Mouse (Mus musculus): ENCODE results near the gene Kpna3.
"Not testable (repeated sequence)": the region's sequence is repeated elsewhere in the genome, so short reads cannot be mapped to it uniquely, and the experiment has no call there.

Gene Kpna3

DNA sequence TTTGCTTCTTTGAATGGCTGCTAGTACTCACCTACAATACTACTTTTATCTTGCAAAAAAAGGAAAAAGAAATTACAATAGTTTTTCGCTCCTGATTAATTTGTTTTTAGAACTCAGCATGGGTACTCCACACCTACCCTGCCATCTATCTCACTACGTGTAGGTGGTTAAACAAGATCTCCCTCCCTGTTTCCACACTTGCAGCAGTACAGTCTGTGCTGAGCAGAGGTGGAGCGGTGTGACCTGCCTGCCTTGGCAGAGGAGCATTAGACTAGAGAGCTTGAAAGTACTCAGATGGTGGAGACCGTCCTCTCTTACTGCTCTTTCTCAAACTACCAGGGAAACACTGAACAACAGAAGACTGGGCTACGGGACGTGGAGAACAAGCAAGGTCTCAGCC lies 44.9 kb downstream of the Kpna3 start:
- DNase-seq (ENCODE audit: low read depth, low spot score) = no peak

DNA sequence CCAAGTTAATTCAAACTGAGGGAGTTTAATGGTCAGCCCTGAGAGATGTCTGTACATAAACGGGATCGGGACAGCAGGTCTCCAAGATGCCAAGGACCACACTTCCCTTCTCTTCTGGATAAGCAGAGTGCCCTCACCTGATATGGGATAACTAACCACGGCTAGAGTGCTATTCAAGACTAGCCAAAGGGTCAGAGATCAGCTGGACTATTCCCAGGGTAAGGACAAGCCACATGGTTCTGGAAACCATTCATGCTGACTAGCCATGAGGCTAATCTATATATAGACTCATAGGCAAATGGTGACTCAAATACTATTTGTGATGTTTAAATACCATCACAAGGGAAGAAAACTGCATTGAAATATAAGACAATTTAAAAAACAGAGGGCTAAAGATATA lies 49.1 kb downstream of the Kpna3 start:
- no peak for DNase-seq (ENCODE audit: low read depth, low spot score)

DNA sequence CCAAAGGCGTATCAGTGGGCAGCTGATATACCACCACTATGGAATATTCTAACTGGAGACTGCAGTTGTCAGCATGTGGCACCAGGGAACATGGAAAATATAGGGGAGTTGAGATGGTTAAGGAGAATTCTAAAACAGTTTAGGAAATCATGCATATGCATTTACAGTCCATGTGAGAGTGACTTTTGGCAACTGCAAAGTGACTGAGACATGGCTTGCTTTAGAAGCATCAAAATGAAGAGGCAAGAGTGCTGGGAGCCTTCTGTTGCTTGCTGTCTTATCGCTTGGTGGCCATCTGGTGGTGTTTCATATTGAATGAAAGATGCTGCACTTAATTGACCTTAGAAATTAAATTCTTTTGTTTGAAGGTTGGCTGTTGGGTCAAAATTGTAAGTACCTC lies 72.4 kb downstream of the Kpna3 start:
- peak; percentile 28 for DNase-seq (ENCODE audit: low read depth, low spot score)

DNA sequence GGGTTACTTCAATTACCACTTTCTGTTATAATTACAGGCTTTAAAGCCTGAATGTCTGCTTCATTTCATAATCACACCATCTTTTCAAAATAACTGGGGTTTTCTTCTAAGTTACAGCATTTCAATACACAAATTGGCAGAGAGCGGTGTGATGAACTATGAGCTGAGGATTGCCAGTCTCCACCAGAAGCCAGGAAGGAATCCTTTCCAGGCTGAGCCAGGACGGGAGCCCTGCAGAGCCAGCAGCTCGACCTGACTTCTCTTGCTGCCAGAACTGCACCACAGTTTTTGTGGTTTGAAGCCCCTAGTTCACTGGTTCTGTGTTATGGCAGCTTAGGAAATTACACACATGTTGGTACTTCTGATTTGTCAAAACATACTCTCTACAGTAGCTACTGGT lies 75.0 kb downstream of the Kpna3 start:
- DNase-seq (ENCODE audit: low read depth, low spot score) = no peak

DNA sequence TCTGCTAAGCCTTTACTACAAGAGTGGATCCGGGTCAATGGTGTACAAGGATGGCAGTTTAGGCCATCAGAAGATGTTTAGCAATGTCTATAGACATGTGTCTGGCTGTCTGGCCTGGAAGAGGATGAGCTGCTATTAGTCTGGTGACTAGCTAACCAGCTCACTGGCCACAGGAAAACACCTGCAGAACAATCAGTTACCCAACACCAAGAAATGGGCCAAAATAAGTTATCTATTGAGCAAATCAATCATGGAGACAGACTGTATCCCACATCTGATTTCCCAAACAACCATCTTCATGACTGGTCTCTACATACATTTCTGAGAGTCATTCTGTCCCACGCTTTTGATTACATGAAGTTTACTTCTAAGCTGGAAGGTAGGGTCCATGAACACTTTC lies 75.9 kb downstream of the Kpna3 start:
- no peak for DNase-seq (ENCODE audit: low read depth, low spot score)

DNA sequence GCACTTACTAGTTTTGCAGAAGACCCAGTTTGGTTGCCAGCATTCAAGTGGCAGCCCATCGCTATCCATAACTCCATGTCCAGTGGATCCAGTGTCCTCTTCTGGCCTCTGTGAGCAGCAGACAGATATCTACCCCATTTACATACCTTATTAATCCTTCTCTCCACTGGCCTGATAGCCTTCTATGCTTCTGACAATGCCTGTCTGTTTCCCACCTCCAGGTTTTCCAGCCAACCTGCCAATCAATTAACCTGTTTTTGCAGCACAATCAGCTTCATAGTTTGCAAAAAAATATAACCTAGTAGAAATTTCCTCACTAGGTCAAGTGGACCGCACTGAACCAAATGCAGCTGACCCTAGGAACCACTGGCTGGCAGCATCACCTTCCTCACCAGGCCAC lies 77.4 kb downstream of the Kpna3 start:
- DNase-seq (ENCODE audit: low read depth, low spot score) = no peak

DNA sequence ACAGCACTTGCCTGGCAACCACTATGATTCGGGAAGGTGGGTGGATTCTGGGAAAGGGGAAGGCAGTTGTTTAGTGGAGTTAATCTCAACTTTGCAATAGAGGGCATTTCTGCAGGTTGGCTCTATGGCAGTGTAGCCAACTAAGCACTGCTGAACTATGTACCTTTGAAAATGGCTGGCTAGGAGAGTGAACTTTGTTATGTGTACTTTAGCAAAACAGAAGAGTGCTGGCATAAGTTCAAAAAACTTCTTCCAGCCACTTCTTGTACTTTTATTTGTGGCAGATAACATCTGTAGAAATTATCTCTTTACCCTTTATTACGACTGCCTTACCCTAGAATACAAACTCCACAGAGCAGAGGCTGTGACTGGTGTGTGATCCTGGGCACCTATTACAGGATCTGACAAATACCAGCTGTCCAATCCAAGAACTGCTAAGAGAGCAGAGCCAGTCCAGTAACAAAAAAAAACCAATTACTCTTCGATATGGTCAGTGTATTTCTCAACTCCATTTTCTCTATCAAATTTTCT lies 78.6 kb downstream of the Kpna3 start:
- no peak for DNase-seq (ENCODE audit: low read depth, low spot score)

DNA sequence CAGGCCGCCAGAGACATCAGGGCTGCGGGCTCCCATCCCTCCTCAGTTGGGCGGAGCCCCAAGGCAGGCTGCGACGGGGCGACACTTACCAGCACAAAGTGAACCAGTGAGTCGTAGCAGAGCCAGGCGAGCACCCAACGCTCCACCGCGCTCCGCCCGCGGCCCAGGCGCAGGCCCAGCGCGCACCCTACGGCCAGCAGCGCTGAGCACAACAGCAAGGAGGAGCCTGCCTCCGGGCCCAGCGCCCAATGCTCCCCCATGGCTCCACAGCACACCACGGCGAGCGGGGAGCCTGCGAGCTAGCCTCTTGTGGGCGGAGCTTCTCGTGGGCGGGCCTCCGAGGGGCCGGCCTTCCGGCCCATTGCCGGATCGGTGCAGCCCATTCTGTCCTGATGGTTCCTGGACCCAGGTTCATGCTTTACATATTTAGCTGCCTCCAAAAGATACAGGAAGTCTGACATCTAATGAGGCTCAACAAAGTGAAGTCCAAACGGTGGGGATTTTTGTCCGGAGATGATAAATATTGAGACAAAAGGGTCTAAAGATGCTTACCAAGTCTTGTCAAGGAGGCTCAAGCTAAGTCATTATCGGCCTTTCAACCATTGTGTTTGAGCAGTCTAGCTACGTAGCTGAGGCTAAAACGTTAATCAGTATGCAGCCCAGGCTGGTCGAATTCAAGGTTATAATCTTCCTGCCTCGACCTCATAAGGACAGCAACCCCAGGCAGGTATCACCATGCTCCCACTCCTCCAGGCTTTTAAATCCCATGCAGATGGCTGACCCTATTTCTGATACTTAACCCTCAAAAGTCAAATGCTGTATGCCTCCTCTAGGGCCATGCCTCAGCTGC lies 79.3 kb downstream of the Kpna3 start, which contains the start of gene Ebpl:
Ebpl (minus strand) TSS at position 309 of the 850 bp plus-strand sequence.
- peak; percentile 62 for DNase-seq (ENCODE audit: low read depth, low spot score)

DNA sequence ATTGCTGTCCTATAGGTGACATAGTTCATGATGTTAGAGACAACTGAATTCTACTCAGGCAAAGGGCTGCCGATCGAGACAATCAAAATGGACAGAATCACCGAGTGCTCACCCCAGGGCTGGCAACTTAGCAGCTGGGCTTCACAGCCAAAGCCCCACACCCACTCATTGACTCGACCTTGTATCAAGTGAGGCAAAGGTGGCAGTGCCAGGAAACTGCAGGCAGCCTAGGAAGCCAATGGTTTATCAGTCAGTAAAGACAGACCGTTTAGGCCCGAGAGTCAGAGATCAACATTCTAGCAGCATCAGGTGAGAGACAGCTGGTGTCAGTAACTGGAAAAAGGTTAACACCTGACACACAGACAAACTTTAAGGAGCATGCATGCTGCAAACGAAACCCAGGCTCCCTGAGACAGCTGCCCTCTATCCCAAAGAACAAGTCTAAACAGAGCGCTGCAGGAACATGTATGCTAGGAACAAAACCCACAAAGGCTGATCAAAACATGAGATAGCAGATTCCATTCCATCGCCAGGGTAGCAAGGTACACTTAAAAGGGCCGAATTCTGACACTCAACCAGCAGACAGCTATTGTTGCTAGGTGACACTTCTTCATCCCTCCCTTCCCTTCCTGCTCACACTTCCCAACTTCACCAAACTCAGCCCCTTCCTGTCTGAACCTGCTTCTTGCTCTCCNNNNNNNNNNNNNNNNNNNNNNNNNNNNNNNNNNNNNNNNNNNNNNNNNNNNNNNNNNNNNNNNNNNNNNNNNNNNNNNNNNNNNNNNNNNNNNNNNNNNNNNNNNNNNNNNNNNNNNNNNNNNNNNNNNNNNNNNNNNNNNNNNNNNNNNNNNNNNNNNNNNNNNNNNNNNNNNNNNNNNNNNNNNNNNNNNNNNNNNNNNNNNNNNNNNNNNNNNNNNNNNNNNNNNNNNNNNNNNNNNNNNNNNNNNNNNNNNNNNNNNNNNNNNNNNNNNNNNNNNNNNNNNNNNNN lies 85.1 kb downstream of the Kpna3 start:
- DNase-seq (ENCODE audit: low read depth, low spot score) = no peak

DNA sequence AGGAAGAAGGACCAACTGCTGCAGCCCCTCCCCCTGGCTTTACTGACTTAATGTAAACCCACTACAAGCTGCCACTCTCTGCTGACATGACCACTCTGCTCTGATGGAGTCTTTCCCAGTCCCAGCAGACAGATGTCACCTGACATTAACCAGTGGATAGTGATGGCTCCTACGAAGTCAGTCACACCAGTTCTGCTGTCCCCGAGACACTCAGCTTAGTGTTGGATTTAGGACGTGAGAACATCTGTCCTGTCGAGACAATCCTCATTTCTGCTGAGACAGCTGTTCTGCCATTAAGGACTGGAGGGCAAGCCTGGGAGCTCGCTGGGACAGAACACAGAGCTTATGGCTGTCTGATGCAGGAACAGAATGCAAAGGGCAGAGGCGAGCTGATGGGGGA lies 88.9 kb downstream of the Kpna3 start:
- DNase-seq (ENCODE audit: low read depth, low spot score) = no peak

DNA sequence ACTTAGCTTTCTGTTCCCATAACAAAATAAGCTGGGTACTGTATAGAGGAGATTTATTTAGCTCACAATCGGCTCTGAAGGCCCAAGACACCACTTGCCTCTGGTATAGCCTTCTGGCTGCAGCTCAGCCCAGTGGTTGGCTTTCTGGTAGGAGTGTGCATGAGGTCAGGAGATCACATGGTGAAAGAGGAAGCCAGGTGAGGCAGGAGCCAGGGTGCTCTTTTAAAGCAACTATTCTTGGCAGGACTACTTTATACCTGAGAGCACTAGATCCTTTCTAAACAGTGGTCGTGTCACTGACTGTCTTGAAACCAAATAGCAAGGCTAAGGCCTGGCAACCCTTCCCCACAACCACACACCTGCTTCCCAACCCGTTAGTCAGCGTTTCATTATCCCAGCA lies 89.8 kb downstream of the Kpna3 start:
- DNase-seq (ENCODE audit: low read depth, low spot score) = no peak

DNA sequence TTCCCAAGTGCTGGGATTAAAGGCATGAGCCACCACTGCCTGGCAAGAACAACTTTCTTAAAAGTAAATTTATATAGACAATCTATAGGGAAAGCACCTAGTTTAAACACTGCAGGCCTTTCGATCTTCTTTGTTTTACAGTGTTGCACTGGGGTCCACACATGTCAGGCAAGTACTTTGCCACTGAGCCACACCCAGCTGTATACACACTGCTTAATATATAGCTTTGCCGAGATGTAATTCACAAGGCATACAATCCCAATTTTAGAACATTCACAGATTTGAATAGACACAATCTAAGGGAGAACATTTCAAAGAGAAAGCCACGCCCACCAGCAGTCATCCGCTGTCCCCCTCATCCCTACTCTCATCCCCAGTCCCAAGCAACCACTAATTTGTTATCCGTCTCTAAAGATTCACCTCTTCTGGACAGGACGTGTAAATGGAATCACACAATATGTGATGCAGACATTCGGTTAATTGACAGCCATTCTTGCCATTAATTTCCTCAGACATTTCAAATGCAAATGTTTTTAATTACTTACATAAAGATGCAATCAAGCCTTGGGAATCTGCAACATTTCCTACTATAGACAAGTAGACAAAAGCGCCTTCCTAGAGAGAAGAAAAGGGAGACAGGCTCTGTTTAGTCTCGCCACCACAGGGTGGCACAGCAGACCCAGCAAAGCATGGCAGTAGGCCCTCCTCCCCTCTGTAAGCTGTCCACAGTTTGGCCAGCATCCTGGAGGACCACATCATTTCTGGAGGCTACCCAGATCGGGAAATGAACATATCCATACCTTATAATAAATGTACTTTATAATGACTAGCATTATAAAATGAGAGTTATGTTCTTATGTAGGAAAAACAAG lies 92.6 kb downstream of the Kpna3 start:
- peak; percentile 52 for DNase-seq (ENCODE audit: low read depth, low spot score)

DNA sequence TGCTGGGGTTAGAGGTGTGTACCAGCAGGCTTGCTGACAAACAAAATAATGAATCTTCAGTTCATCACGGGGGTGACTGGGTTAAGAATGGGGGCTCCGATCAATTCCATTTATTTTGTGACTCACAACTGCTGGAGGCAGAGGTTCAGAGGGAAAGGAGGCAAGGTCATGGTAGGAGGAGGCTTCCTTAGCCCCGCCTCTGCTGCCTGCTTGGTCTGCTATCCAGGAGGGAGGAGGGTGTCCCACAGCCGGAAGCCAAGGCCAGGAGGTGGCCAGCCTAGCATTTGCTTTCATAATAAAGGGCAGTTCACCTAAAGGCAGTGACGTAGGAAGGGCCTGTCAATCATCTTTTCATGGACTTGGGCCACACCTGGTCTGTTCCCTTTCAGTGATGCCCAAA lies 95.1 kb downstream of the Kpna3 start:
- no peak for DNase-seq (ENCODE audit: low read depth, low spot score)

DNA sequence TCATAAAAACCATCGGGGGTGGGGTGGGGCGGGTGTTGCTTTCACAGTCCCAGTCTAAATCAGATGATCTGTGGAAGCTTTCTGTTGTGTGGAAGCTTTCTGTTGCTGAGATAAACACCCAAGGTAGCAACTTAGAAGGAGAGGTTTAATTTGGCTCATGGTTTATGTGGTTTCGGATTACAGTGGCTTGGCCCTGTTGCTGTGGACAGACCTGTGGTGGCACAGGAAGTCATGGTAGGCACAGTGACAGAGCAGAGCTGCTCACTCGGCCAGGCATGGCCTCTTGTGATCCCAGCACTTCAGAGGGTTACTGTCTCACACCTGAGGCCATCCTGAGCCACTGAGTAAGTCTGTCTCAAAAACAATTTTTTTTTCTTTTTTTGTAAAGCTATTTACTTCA lies 100.3 kb downstream of the Kpna3 start:
- DNase-seq (ENCODE audit: low read depth, low spot score) = no peak

DNA sequence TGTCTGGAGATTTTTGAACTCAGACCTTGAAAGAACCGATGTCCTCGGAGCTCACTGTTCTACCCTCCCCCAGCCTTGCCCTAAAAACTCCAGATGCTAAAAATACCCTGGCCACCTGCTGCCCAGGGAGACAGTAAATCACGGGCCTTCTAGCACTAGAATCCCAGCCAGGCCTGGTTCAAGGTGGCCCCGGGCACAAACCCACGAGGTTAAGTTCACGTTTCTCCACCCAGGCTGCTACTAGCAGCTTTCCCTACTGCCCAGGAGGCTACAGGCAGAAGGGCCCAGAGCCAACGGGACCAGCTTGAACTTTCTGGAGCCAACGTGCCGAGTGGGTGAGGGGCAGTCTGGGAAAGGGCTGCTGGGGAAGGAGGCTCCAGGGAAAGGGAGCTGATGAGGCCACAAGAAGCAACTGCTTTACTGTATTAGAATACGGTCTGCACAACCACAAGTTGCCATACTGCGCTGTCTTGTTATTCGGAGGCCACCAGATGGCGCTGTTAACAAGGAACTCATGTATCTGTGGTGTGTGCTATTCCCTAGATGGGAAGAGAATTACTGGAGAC lies 108.6 kb downstream of the Kpna3 start:
- peak; percentile 74 for DNase-seq (ENCODE audit: low read depth, low spot score)

DNA sequence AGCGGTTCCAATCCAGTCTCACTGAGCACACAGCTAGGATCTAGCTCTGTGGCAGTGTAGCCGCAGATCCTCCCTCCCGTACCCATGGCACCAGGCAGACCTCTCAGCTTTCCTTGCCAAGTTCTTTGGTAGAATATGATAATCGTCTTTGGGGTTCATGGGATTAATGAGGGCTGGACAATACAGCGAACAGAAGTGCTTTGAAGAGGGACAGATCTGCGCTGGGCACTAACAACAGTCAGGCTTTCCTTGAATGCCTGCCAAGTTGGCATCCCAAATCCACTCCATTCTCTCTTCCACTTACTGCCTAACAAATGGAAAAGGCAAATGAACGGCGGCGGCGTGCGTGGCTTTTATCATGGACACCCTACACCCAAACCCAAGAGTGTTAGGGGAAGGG lies 109.1 kb downstream of the Kpna3 start:
- peak; percentile 64 for DNase-seq (ENCODE audit: low read depth, low spot score)

DNA sequence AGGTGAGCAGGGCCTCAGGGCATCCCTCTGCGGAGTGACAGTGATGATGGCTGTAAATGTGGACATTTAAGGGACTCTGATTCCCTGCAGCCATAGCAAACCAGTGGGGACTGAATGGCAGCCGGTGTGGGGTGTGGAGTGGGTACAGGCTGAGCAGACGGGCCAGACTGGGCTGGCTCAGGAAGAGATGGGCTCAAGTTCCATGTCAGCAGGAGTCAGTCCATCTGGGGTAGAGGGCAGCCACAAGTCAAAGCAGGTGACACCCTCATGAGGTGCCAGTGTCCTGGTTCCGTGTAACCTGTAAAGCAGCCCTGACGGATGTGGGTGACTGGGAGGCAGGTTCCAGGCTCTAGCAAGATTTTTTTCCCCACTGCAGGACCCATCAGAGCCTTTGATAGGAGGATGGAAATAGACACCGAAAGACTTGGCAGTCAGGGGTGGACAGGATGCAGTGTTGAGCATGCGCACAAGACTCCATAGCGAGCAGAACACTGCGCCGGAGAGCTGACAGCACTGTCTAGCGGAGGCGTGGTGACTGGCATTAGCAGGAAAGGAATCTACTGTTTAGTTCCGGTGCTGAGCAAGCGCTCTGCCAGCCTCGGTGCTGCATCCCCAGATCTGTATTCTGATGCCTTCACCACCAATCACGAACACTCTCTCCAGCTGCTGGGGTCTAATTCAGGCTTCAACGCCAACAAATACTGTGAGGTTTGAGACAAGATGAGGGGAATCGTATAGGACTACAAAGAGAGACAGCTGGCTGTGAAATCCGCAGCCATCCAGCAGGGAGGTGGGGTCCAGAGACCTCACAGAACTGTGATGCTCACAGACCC lies 111.8 kb downstream of the Kpna3 start:
- peak; percentile 79 for DNase-seq (ENCODE audit: low read depth, low spot score)

DNA sequence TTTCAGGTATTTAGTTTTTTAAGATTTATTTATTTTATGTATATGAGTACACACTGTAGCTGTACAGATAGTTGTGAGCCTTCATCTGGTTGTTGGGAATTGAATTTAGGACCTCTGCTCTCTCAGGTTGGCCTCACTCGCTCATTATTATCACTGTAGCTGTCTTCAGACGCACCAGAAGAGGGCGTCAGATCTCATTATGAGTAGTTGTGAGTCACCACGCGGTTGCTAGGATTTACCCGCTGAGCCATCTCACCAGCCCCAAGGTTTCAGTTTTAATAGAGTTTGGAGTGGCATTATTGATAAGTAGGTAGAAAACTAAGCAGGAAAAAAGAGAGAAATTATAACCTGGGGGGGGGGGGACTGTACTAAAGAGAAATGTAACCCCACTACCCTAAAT lies 112.7 kb downstream of the Kpna3 start:
- DNase-seq (ENCODE audit: low read depth, low spot score) = not testable (repeated sequence)

DNA sequence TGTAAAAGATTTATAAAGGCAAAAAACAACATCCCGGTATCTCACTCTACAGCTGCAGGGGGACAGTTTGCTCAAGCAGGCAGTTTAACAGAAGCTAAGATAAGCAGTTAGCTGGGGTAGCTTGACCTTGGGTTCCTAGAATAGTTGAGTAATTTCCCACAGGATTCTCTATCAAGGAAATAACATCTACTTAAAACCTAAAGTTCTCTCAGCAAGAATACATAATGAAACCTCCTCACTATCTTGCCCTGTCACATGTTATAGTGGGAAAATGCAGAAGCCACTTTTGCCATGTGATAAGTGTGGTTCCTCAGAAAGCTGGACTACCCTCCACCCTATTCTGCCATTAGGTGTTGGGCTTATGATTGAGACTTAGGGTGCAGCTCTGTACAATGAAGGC lies 116.9 kb downstream of the Kpna3 start:
- no peak for DNase-seq (ENCODE audit: low read depth, low spot score)

DNA sequence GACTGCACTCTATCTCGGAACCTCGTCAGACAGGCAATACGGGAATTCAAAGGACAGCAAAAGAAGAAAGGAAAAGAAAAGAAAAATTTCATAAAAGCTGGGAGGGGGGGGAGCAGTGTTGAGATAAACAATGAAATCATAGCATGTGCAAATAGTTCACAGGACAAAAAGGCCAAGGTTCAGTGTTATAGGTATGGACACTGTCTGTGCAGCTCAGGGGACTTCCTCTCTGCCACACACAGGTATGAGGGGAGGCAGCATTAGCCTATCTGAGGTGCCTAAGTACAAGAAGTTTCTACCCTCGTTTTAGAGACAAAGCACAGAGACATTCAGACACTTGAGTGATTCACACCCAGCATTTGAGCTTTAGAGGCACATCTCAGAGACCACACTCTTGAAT lies 118.5 kb downstream of the Kpna3 start:
- no peak for DNase-seq (ENCODE audit: low read depth, low spot score)

All from brain, embryonic 18.5 days (tissue).